8 mouse cellular contexts compared by ENCODE assay signal in genomic region chr1:73901496-73901899, GRCm38 (mm10).
DNase-seq lines count a peak whose midpoint lies in the region; ATAC-seq and TF ChIP-seq lines count a peak whose summit lies in the region.

No protein-coding gene starts in this region.

- H3K27me3 ChIP-seq in small intestine, adult 2 months (ENCODE audit: control insufficient read depth, insufficient read depth, low read length), result no peaks in the 10 kb centered on the region

- DNase-seq in urinary bladder, adult 18-20 months (ENCODE audit: low spot score in 2 of 2), result peak; percentile 53 to 58
- DNase-seq in urinary bladder, adult 2 months (ENCODE audit: low spot score), result no peak
- peak; percentile 85 to 88 for DNase-seq in cerebellum, postnatal 14 days
- DNase-seq in frontal cortex, postnatal 25 days (ENCODE audit: low spot score in 2 of 2), result peak; percentile 67 to 74
- DNase-seq in left cerebral cortex, adult 18-20 months (ENCODE audit: low spot score in 2 of 2), result peak; percentile 76 to 81
- DNase-seq in mesoderm, embryonic 11.5 days (ENCODE audit: low read depth, low spot score), result peak; percentile 86

- H3K4me3 ChIP-seq in small intestine, adult 2 months (ENCODE audit: low read depth, low read length), result no peak overlapping the region

- peak; percentile 85 for ATAC-seq in inflammation-experienced regulatory T-cells, adult 6 months

- H3K36me3 ChIP-seq in small intestine, adult 2 months (ENCODE audit: control insufficient read depth, insufficient read depth, low read length), result no peaks in the 10 kb centered on the region

- peak; percentile 86; the same call in 1 of the 2 replicates for TF ChIP-seq CTCF in small intestine, adult 2 months (IDR thresholded peaks at IDR 0.05; ENCODE audit: extremely low read depth, insufficient read length, insufficient replicate concordance, low read depth, low read length)

- peak; percentile 25; the same call in 1 of the 2 replicates for TF ChIP-seq POLR2A in small intestine, adult 2 months (IDR thresholded peaks at IDR 0.05; ENCODE audit: low read depth, low read length)

- WGBS in small intestine, adult 2 months, result 9% methylated on average over 3 of the region's 3 CpGs

- no peak overlapping the region for H3K27ac ChIP-seq in small intestine, adult 2 months (ENCODE audit: insufficient read depth, low read depth, low read length)

- H3K4me1 ChIP-seq in small intestine, adult 2 months (ENCODE audit: control insufficient read depth, insufficient read depth, insufficient read length, low read length), result no peaks in the 10 kb centered on the region
